Mouse (Mus musculus) MEL (cell line): Measurements from ENCODE around the gene E130308A19Rik. TPM values are rescaled to one million over a fixed set of nuclear protein-coding genes. Genes with fewer than 3 reads are reported as not detected.

Experiments used
- DNase-seq: peaks from one replicate; pipeline ENCODE4 v3.0.0; 2011; ENCODE audit warnings: low read depth, low spot score
- H3K27ac ChIP-seq: 2 replicates; pipeline ENCODE4 v1.5.1; 2012; ENCODE audit warnings: low read depth, mild to moderate bottlenecking, control low read depth, low read length, moderate library complexity; ENCODE audit not compliant: control insufficient read depth
- H3K27me3 ChIP-seq, 2 experiments: fragments of 150-350 bp in 1 of 2; sonication (generic) in 1 of 2; 2 replicates each; pipeline ENCODE4 v1.6.1; 2012; ENCODE audit warnings: low read length in 2 of 2, mild to moderate bottlenecking in 2 of 2, improper control_type of control experiment in 1 of 2, moderate library complexity in 1 of 2; ENCODE audit not compliant: insufficient read depth in 2 of 2, control insufficient read depth in 1 of 2
- H3K36me3 ChIP-seq, 2 experiments: 2 replicates each; pipeline ENCODE4 v1.6.1; 2012 to 2014; ENCODE audit warnings: low read length in 2 of 2, improper control_type of control experiment in 1 of 2, inconsistent platforms in 1 of 2, mild to moderate bottlenecking in 1 of 2; ENCODE audit not compliant: insufficient read depth in 2 of 2, control insufficient read depth in 1 of 2
- H3K4me1 ChIP-seq, 2 experiments: fragments of 150-350 bp in 1 of 2; sonication (generic) in 1 of 2; 2 replicates each; pipeline ENCODE4 v1.6.1; 2012; ENCODE audit warnings: low read length in 2 of 2, improper control_type of control experiment in 1 of 2, mild to moderate bottlenecking in 1 of 2; ENCODE audit not compliant: insufficient read depth in 2 of 2, control insufficient read depth in 1 of 2
- H3K4me3 ChIP-seq, 2 experiments: fragments of 150-350 bp in 1 of 2; sonication (generic) in 1 of 2; 2 replicates each; pipeline ENCODE4 v1.5.1; 2012; ENCODE audit warnings: low read depth in 2 of 2, low read length in 2 of 2, mild to moderate bottlenecking in 2 of 2, moderate library complexity in 2 of 2, control low read depth in 1 of 2, improper control_type of control experiment in 1 of 2; ENCODE audit not compliant: control insufficient read depth in 1 of 2, insufficient read depth in 1 of 2
- H3K79me2 ChIP-seq: 2 replicates; pipeline ENCODE4 v1.6.1; 2012; ENCODE audit warnings: mild to moderate bottlenecking, low read length, moderate library complexity; ENCODE audit not compliant: control insufficient read depth, poor library complexity, insufficient read depth
- H3K9ac ChIP-seq: 2 replicates; pipeline ENCODE4 v1.6.1; 2012; ENCODE audit warnings: low read depth, mild to moderate bottlenecking, control low read depth, low read length, moderate library complexity; ENCODE audit not compliant: control insufficient read depth, poor library complexity, severe bottlenecking
- H3K9me3 ChIP-seq: fragments of 150-350 bp; sonication (generic); replicated peaks from 2 replicates; pipeline ENCODE4 v1.6.1; 2012; ENCODE audit warnings: mild to moderate bottlenecking, low read length, improper control_type of control experiment, moderate library complexity; ENCODE audit not compliant: insufficient read depth
- CTCF ChIP-seq, 3 experiments: IDR thresholded peaks in 2 of 3; conservative IDR thresholded peaks in 1 of 3; 2 replicates each; pipeline ENCODE4 v1.5.1; 2011 to 2012; ENCODE audit warnings: low read length in 3 of 3, low read depth in 2 of 3, mild to moderate bottlenecking in 2 of 3, improper control_type of control experiment in 1 of 3, inconsistent platforms in 1 of 3, mixed read lengths in 1 of 3, moderate library complexity in 1 of 3; ENCODE audit not compliant: control insufficient read depth in 1 of 3, insufficient read depth in 1 of 3, poor library complexity in 1 of 3, severe bottlenecking in 1 of 3
- E2F4 ChIP-seq: IDR thresholded peaks from 2 replicates; pipeline ENCODE4 v1.6.1; 2011; ENCODE audit warnings: low read depth, low read length, improper control_type of control experiment, borderline replicate concordance
- ELF1 ChIP-seq: IDR thresholded peaks from 2 replicates; pipeline ENCODE4 v1.6.1; 2014; ENCODE audit warnings: low read depth, mild to moderate bottlenecking, inconsistent platforms, low read length, improper control_type of control experiment, moderate library complexity
- ETS1 ChIP-seq: IDR thresholded peaks from 2 replicates; pipeline ENCODE4 v1.6.1; 2012; ENCODE audit warnings: low read depth, mild to moderate bottlenecking, inconsistent platforms, low read length, improper control_type of control experiment, moderate library complexity
- GABPA ChIP-seq: IDR thresholded peaks from 2 replicates; pipeline ENCODE4 v1.6.1; 2012; ENCODE audit warnings: low read depth, mild to moderate bottlenecking, inconsistent platforms, low read length, improper control_type of control experiment, moderate library complexity
- GATA1 ChIP-seq: IDR thresholded peaks from 2 replicates; pipeline ENCODE4 v1.6.1; 2011; ENCODE audit warnings: low read depth, low read length, improper control_type of control experiment
- HCFC1 ChIP-seq: IDR thresholded peaks from 2 replicates; pipeline ENCODE4 v1.6.1; 2012; ENCODE audit warnings: low read depth, mild to moderate bottlenecking, inconsistent platforms, low read length, improper control_type of control experiment, moderate library complexity
- MAX ChIP-seq: IDR thresholded peaks from 2 replicates; pipeline ENCODE4 v1.6.1; 2011; ENCODE audit warnings: low read length, improper control_type of control experiment
- MXI1 ChIP-seq: IDR thresholded peaks from 2 replicates; pipeline ENCODE4 v1.6.1; 2011; ENCODE audit warnings: mild to moderate bottlenecking, low read depth, low read length, improper control_type of control experiment
- MYB ChIP-seq: IDR thresholded peaks from 2 replicates; pipeline ENCODE4 v1.6.1; 2011; ENCODE audit warnings: mild to moderate bottlenecking, low read depth, low read length, improper control_type of control experiment
- MYC ChIP-seq: IDR thresholded peaks from 2 replicates; pipeline ENCODE4 v1.6.1; 2011; ENCODE audit warnings: low read depth, mild to moderate bottlenecking, low read length, improper control_type of control experiment, moderate library complexity
- NRF1 ChIP-seq: IDR thresholded peaks from 2 replicates; pipeline ENCODE4 v1.6.1; 2014; ENCODE audit warnings: low read depth, mild to moderate bottlenecking, inconsistent platforms, low read length, improper control_type of control experiment, moderate library complexity; ENCODE audit not compliant: poor library complexity, insufficient read depth, severe bottlenecking
- POLR2A ChIP-seq, 2 experiments: IDR thresholded peaks; 2 replicates each; pipeline ENCODE4 v1.6.1; 2011 to 2012; ENCODE audit warnings: low read length in 2 of 2, mild to moderate bottlenecking in 2 of 2, control low read depth in 1 of 2, improper control_type of control experiment in 1 of 2, low read depth in 1 of 2, moderate library complexity in 1 of 2; ENCODE audit not compliant: control insufficient read depth in 1 of 2, insufficient read depth in 1 of 2, poor library complexity in 1 of 2
- POLR2AphosphoS2 ChIP-seq: IDR thresholded peaks from 2 replicates; pipeline ENCODE4 v1.6.1; 2011; ENCODE audit warnings: low read length, improper control_type of control experiment
- RAD21 ChIP-seq: IDR thresholded peaks from 2 replicates; pipeline ENCODE4 v1.6.1; 2011; ENCODE audit warnings: mild to moderate bottlenecking, low read depth, low read length, improper control_type of control experiment
- SMC3 ChIP-seq: IDR thresholded peaks from 2 replicates; pipeline ENCODE4 v1.6.1; 2011; ENCODE audit warnings: low read depth, low read length, improper control_type of control experiment
- TAL1 ChIP-seq: IDR thresholded peaks from 2 replicates; pipeline ENCODE4 v1.6.1; 2012; ENCODE audit warnings: mild to moderate bottlenecking, inconsistent platforms, low read length, moderate library complexity, mixed read lengths
- TCF12 ChIP-seq: IDR thresholded peaks from 2 replicates; pipeline ENCODE4 v1.6.1; 2014; ENCODE audit warnings: low read depth, mild to moderate bottlenecking, inconsistent platforms, low read length, improper control_type of control experiment, moderate library complexity
- USF2 ChIP-seq, 2 experiments: IDR thresholded peaks; 2 replicates each; pipeline ENCODE4 v1.6.1; 2011 to 2012; ENCODE audit warnings: improper control_type of control experiment in 2 of 2, low read length in 2 of 2, borderline replicate concordance in 1 of 2, inconsistent platforms in 1 of 2, low read depth in 1 of 2, mild to moderate bottlenecking in 1 of 2; ENCODE audit not compliant: insufficient read depth in 1 of 2
- ZC3H11A ChIP-seq: IDR thresholded peaks from 2 replicates; pipeline ENCODE4 v1.6.1; 2012; ENCODE audit warnings: low read depth, mild to moderate bottlenecking, inconsistent platforms, low read length, improper control_type of control experiment
- ZKSCAN1 ChIP-seq: IDR thresholded peaks from 2 replicates; pipeline ENCODE4 v1.6.1; 2012; ENCODE audit warnings: low read depth, mild to moderate bottlenecking, inconsistent platforms, low read length, improper control_type of control experiment, moderate library complexity
- ZNF384 ChIP-seq: IDR thresholded peaks from 2 replicates; pipeline ENCODE4 v1.6.1; 2012; ENCODE audit warnings: low read depth, mild to moderate bottlenecking, inconsistent platforms, low read length, improper control_type of control experiment
- polyA plus RNA-seq, 2 experiments: library from polyadenylated mRNA; stranded (reverse) in 1 of 2; unstranded in 1 of 2; fragments of >175 nt in 1 of 2; fragments of >200 nt in 1 of 2; gene quantifications; 2 replicates each; pipeline versions ENCODE4 v1.2.1 to v1.2.4; 2012; ENCODE audit warnings: low replicate concordance in 2 of 2, low read depth in 1 of 2; ENCODE audit not compliant: insufficient read length in 2 of 2, insufficient read depth in 1 of 2, missing spikeins in 1 of 2
- total RNA-seq: library from RNA; depleted of rRNA; stranded (reverse); fragments of 300-350 nt; gene quantifications from 2 replicates; pipeline ENCODE4 v1.2.3, GENCODE M21; 2012

The E130308A19Rik gene
- total and polyA plus RNA-seq, 3 experiments, result 4.0 to 12.5 TPM; not detected in 1

DNA sequence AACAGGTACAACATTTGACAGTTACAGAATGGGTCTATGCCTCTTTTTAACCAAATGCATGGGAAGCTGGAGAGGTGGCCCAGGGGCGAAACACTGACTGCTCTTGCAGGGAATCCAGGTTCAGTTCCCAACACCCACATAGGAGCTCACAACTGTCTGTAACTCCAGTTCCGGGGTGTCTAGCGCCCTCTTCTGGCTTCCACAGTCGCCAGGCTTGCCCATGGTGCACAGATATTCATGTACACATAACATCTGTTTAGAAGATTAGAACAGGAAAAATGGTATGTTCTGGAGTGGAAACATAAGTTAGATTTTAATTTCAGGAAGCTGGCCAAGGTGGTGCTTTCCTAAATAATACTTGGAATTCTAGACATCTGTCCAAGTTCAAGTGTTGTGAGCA, 134.0 kb downstream of the E130308A19Rik start:
- Histone ChIP-seq H3K9me3 (no peaks in the 10 kb centered on the region), H3K27ac (no peak overlapping the region), H3K79me2 (no peaks in the 10 kb centered on the region), H3K9ac (no peak overlapping the region), H3K36me3 (peaks cover 0 to 15% of the 10 kb centered on the region in 2 experiments; a peak in 2 of 4 replicates), H3K4me3 (no peak overlapping the region), H3K27me3 (no peaks in the 10 kb centered on the region), H3K4me1 (peaks cover 9 to 17% of the 10 kb centered on the region in 2 experiments)
- DNase-seq, result peak; percentile 40
- TF ChIP-seq SMC3 (peak; percentile 45), MXI1 (no peak), ZC3H11A (peak; percentile 25; the same call in 1 of the 2 replicates), TCF12 (no peak), CTCF (IDR thresholded peaks at IDR 0.05 in 2 of 3, conservative IDR thresholded peaks at IDR 0.05 in 1 of 3; ENCODE audit: control insufficient read depth in 1 of 3, insufficient read depth in 1 of 3, low read depth in 2 of 3, low read length in 3 of 3, poor library complexity in 1 of 3, severe bottlenecking in 1 of 3) (peak; percentile 38 to 62 (median 48)), RAD21 (peak; percentile 48), GABPA (no peak), ELF1 (no peak), ZKSCAN1 (no peak)

DNA sequence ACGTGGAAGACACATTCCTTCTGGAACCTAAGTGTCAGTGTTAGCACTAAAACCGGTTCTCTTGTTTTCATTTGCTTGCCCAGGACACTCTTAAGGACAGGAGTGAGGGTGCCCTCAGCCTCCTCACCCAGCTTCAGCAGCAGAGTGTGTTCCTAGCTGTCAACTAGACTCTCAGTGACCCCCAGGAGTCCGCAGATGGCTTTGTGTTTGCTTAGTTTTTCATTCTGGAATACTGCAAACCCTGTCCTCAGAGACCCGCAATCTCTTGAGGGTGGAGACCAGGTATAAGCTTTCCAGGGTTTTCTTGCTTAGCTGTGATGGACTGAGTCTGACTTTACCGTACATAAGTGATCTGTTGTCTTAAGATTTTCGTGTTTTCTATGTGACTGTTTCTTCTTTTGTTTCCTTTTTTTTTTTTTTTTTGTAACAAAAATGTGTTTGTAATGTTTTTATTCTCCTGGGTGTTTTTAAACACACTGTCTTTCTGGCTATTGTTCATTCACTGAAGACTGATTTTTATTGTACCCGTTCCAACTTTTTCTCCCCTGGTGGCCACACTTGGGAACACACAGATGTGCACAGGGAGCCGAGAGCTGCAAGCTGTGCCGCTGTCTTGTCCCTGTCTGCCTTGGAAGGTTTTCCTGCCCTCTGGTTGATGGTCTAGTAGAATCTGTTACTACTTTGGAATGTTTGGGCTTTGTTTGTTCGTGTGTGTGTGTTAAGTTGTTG, 134.8 kb downstream of the E130308A19Rik start:
- TF ChIP-seq RAD21, result peak; percentile 29
- no peak for TF ChIP-seq HCFC1
- peak; percentile 52 for TF ChIP-seq SMC3
- no peak for TF ChIP-seq USF2 (IDR thresholded peaks at IDR 0.05; ENCODE audit: borderline replicate concordance in 1 of 2, insufficient read depth in 1 of 2, low read depth in 1 of 2, low read length in 2 of 2)
- peak; percentile 43 to 58 (median 45) for TF ChIP-seq CTCF (IDR thresholded peaks at IDR 0.05 in 2 of 3, conservative IDR thresholded peaks at IDR 0.05 in 1 of 3; ENCODE audit: control insufficient read depth in 1 of 3, insufficient read depth in 1 of 3, low read depth in 2 of 3, low read length in 3 of 3, poor library complexity in 1 of 3, severe bottlenecking in 1 of 3)
- TF ChIP-seq, all 39 proteins: peak for 3
- Histone ChIP-seq H3K9ac (no peak overlapping the region), H3K4me1 (peaks cover 9 to 15% of the 10 kb centered on the region in 2 experiments), H3K27ac (no peak overlapping the region), H3K9me3 (no peaks in the 10 kb centered on the region), H3K36me3 (peaks cover 0 to 14% of the 10 kb centered on the region in 2 experiments; a peak in 2 of 4 replicates), H3K27me3 (no peaks in the 10 kb centered on the region), H3K79me2 (no peaks in the 10 kb centered on the region), H3K4me3 (no peak overlapping the region)
- DNase-seq, result peak; percentile 50

DNA sequence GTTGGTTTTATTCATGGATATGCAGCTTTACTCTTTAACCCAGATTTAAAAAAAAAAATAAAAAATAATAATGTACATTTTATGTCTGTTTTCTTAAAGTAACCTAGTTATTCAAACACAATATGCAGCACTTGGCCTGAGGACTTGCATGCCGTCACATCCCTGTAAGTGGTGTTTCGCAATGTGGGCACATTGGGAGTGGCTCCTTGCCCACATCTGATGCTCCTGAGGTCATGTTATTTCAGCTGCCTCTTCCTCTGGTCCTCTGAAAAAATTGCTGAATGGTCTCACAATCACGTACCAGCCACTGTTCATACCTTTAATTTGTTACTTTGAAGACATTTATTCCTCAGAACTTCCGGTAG, 135.3 kb downstream of the E130308A19Rik start:
- DNase-seq, result no peak
- Histone ChIP-seq H3K4me1 (peaks cover 4 to 10% of the 10 kb centered on the region in 2 experiments), H3K27ac (no peak overlapping the region), H3K9me3 (no peaks in the 10 kb centered on the region), H3K4me3 (no peak overlapping the region), H3K36me3 (peaks cover 0 to 8% of the 10 kb centered on the region in 2 experiments; a peak in 2 of 4 replicates), H3K9ac (no peak overlapping the region), H3K79me2 (no peaks in the 10 kb centered on the region), H3K27me3 (no peaks in the 10 kb centered on the region)
- no peak for TF ChIP-seq GATA1
- no peak for TF ChIP-seq E2F4
- TF ChIP-seq TCF12, result no peak
- no peak for TF ChIP-seq POLR2AphosphoS2
- no peak for TF ChIP-seq MYC
- TF ChIP-seq ZNF384, result no peak
- no peak for TF ChIP-seq ETS1
- no peak for TF ChIP-seq POLR2A (IDR thresholded peaks at IDR 0.05; ENCODE audit: control insufficient read depth in 1 of 2, insufficient read depth in 1 of 2, low read depth in 1 of 2, low read length in 2 of 2, poor library complexity in 1 of 2)
- no peak for TF ChIP-seq MYB
- TF ChIP-seq TAL1, result no peak
- no peak for TF ChIP-seq NRF1
- TF ChIP-seq MAX, result no peak
- TF ChIP-seq ZKSCAN1, result no peak
- no peak for TF ChIP-seq HCFC1
